Mouse (Mus musculus): ENCODE data around the gene Ncbp2.

GRCm38 (mm10) chr16:31926547-31927182, 21.6 kb upstream of the Ncbp2 start:
- no peak for TF ChIP-seq POLR2A (IDR thresholded peaks at IDR 0.05; ENCODE audit: control insufficient read depth, low read depth, low read length)
- no peak for TF ChIP-seq CTCF (IDR thresholded peaks at IDR 0.05; ENCODE audit: control insufficient read depth, insufficient read depth, insufficient replicate concordance, low read depth, low read length)

All from testis, adult 2 months (tissue).